In genomic region chr12:109541540-109541899, GRCm38 (mm10) we compare ENCODE assay signal across 8 mouse cellular contexts. TPM values are rescaled to one million over a fixed set of nuclear protein-coding genes. Genes with fewer than 3 reads are reported as not detected.
DNase-seq lines count a peak whose midpoint lies in the region; ATAC-seq lines count a peak whose summit lies in the region.

No protein-coding gene starts in this region.

- ATAC-seq in erythroblast, adult 5-6 weeks (replicated peaks; ENCODE audit: low FRiP score, poor library complexity, severe bottlenecking) = no peak
- ATAC-seq in neural tube, embryonic 11.5 days (ENCODE audit: insufficient read depth, low FRiP score, low TSS enrichment) = no peak
- ATAC-seq in liver, embryonic 12.5 days = no peak
- ATAC-seq in stomach, embryonic 16.5 days (ENCODE audit: insufficient read depth, low FRiP score) = no peak

- H3K4me1 ChIP-seq in erythroblast, embryonic 14.5 days (ENCODE audit: control insufficient read depth) = no peaks in the 10 kb centered on the region
- no peaks in the 10 kb centered on the region for H3K4me1 ChIP-seq in neural tube, embryonic 11.5 days (ENCODE audit: control insufficient read depth, insufficient read depth, low read length)
- H3K4me1 ChIP-seq in liver, embryonic 12.5 days = peaks cover 4% of the 10 kb centered on the region; the same call in 1 of the 2 replicates
- no peaks in the 10 kb centered on the region for H3K4me1 ChIP-seq in stomach, embryonic 16.5 days (ENCODE audit: control insufficient read depth, insufficient read depth, low read length)

- peak overlapping the region; percentile 43 for H3K4me2 ChIP-seq in neural tube, embryonic 11.5 days (ENCODE audit: low read depth)
- H3K4me2 ChIP-seq in liver, embryonic 12.5 days = no peak overlapping the region
- H3K4me2 ChIP-seq in stomach, embryonic 16.5 days (ENCODE audit: low read depth, low read length) = peak overlapping the region; percentile 49

- H3K27me3 ChIP-seq in erythroblast, embryonic 14.5 days (ENCODE audit: control insufficient read depth) = peaks cover 27% of the 10 kb centered on the region
- no peaks in the 10 kb centered on the region for H3K27me3 ChIP-seq in neural tube, embryonic 11.5 days (ENCODE audit: control insufficient read depth, insufficient read depth, low read length)
- H3K27me3 ChIP-seq in liver, embryonic 12.5 days (replicated peaks) = peaks cover 32% of the 10 kb centered on the region
- H3K27me3 ChIP-seq in stomach, embryonic 16.5 days (ENCODE audit: control insufficient read depth, insufficient read depth, low read length) = no peaks in the 10 kb centered on the region

- H3K4me3 ChIP-seq in erythroblast, embryonic 14.5 days (replicated peaks) = peak overlapping the region; percentile 44
- H3K4me3 ChIP-seq in neural tube, embryonic 11.5 days (ENCODE audit: low read depth, low read length) = peak overlapping the region; percentile 46
- H3K4me3 ChIP-seq in liver, embryonic 12.5 days = peak overlapping the region; percentile 50
- peak overlapping the region; percentile 56 for H3K4me3 ChIP-seq in stomach, embryonic 16.5 days (replicated peaks; ENCODE audit: low read length)

- 56% methylated on average over 16 of the region's 16 CpGs for WGBS in neural tube, embryonic 11.5 days
- WGBS in liver, embryonic 12.5 days (ENCODE audit: insufficient replicate concordance) = 44% methylated on average over 16 of the region's 16 CpGs
- 49% methylated on average over 16 of the region's 16 CpGs for WGBS in stomach, embryonic 16.5 days

- H3K27ac ChIP-seq in neural tube, embryonic 11.5 days (ENCODE audit: low read depth, low read length) = 0 out of 2 replicates have a peak overlapping the region, but pooled peaks have one; percentile 27
- H3K27ac ChIP-seq in liver, embryonic 12.5 days = peak overlapping the region; percentile 60
- peak overlapping the region; percentile 62 for H3K27ac ChIP-seq in stomach, embryonic 16.5 days (ENCODE audit: low read length)

- DNase-seq in neural tube, embryonic 11.5 days (ENCODE audit: low spot score) = no peak
- no peak for DNase-seq in neural tube, embryonic 10.5 days (ENCODE audit: extremely low spot score, low spot score)
- no peak for DNase-seq in thymus, postnatal 36 days
- DNase-seq in urinary bladder, adult 18-20 months (ENCODE audit: low spot score in 2 of 2) = no peak

- no peaks in the 10 kb centered on the region for H3K36me3 ChIP-seq in erythroblast, embryonic 14.5 days (ENCODE audit: control insufficient read depth)
- no peaks in the 10 kb centered on the region; the same call in 1 of the 2 replicates for H3K36me3 ChIP-seq in neural tube, embryonic 11.5 days (ENCODE audit: control insufficient read depth, insufficient read depth, low read length)
- H3K36me3 ChIP-seq in liver, embryonic 12.5 days = peaks cover 10% of the 10 kb centered on the region; the same call in 1 of the 2 replicates
- peaks cover 7% of the 10 kb centered on the region; the same call in 1 of the 2 replicates for H3K36me3 ChIP-seq in stomach, embryonic 16.5 days (ENCODE audit: control insufficient read depth, insufficient read depth, low read length)

- peak overlapping the region; percentile 63 for H3K9ac ChIP-seq in neural tube, embryonic 11.5 days (ENCODE audit: low read length)
- H3K9ac ChIP-seq in liver, embryonic 12.5 days = peak overlapping the region; percentile 56; the same call in 1 of the 2 replicates
- H3K9ac ChIP-seq in stomach, embryonic 16.5 days (ENCODE audit: low read length) = peak overlapping the region; percentile 77

- peaks cover 28% of the 10 kb centered on the region for H3K9me3 ChIP-seq in erythroblast, embryonic 14.5 days (ENCODE audit: control insufficient read depth, low read length)
- H3K9me3 ChIP-seq in neural tube, embryonic 11.5 days (ENCODE audit: control insufficient read depth, low read length) = peaks cover 5% of the 10 kb centered on the region; the same call in 1 of the 2 replicates
- H3K9me3 ChIP-seq in liver, embryonic 12.5 days (replicated peaks) = peaks cover 17% of the 10 kb centered on the region
- H3K9me3 ChIP-seq in stomach, embryonic 16.5 days (replicated peaks; ENCODE audit: control insufficient read depth, low read length) = peaks cover 37% of the 10 kb centered on the region

RNA-seq across cellular contexts. Expression of gene Rtl1, which starts 58.6 kb away (rescaled TPM):
- polyA plus RNA-seq in erythroblast, embryonic 14.5 days (2012) = 0.03 TPM in 1 of 2 replicates, not detected in the other
- not detected in 2 replicates for total RNA-seq in erythroblast, adult 5-6 weeks (2015; ENCODE audit: low replicate concordance)
- not detected in 2 replicates for total RNA-seq in erythroblast, adult 5-6 weeks (2017; ENCODE audit: low replicate concordance)
- polyA plus RNA-seq in neural tube, embryonic 11.5 days (2014; fragmentation: Nextera tagmentation; extraction: Ambion mirVana) = 1.0 and 1.1 TPM in 2 replicates
- polyA plus RNA-seq in liver, embryonic 12.5 days (2016; fragmentation: Nextera tagmentation; extraction: Ambion mirVana) = 1.2 and 1.4 TPM in 2 replicates
- polyA plus RNA-seq in stomach, embryonic 16.5 days (2015; fragmentation: Nextera tagmentation; extraction: Ambion mirVana) = 1.3 and 2.3 TPM in 2 replicates
